Mouse (Mus musculus) stomach, postnatal 0 days (tissue): ENCODE results near the gene Zfp365. TPM values are rescaled to one million over a fixed set of nuclear protein-coding genes. Genes with fewer than 3 reads are reported as not detected.

Experiments
- ATAC-seq: fragments of 200-750 bp; cut with Nextera tagmentation; 2 replicates; pipeline ENCODE4 v1.8.0; 2017; ENCODE audit not compliant: low FRiP score, low TSS enrichment
- DNase-seq: peaks from one replicate; pipeline ENCODE4 v3.0.0-alpha.2; 2016; ENCODE audit warnings: low spot score
- H3K27ac ChIP-seq: fragments of 300-500 bp; sonication (generic); replicated peaks from 2 replicates; pipeline ENCODE4 v1.5.1; 2014; ENCODE audit warnings: mild to moderate bottlenecking, control low read depth
- H3K27me3 ChIP-seq: fragments of 300-500 bp; sonication (generic); 2 replicates; pipeline ENCODE4 v1.6.1; 2014; ENCODE audit warnings: low read length; ENCODE audit not compliant: control insufficient read depth, insufficient read depth
- H3K36me3 ChIP-seq: fragments of 300-500 bp; sonication (generic); 2 replicates; pipeline ENCODE4 v1.6.1; 2014; ENCODE audit warnings: low read length, mixed read lengths; ENCODE audit not compliant: control insufficient read depth, insufficient read depth
- H3K4me1 ChIP-seq: fragments of 300-500 bp; sonication (generic); replicated peaks from 2 replicates; pipeline ENCODE4 v1.6.1; 2014; ENCODE audit warnings: antibody characterized with exemption; ENCODE audit not compliant: control insufficient read depth, insufficient read depth
- H3K4me2 ChIP-seq: fragments of 300-500 bp; sonication (generic); replicated peaks from 2 replicates; pipeline ENCODE4 v1.6.1; 2014; ENCODE audit warnings: low read depth, mild to moderate bottlenecking, control low read depth, moderate library complexity
- H3K4me3 ChIP-seq: fragments of 300-500 bp; sonication (generic); 2 replicates; pipeline ENCODE4 v1.5.1; 2014; ENCODE audit warnings: low read depth, low read length, control low read depth
- H3K9ac ChIP-seq: fragments of 300-500 bp; sonication (generic); 2 replicates; pipeline ENCODE4 v1.6.1; 2014; ENCODE audit warnings: mild to moderate bottlenecking, low read length, control low read depth, mixed read lengths
- H3K9me3 ChIP-seq: fragments of 300-500 bp; sonication (generic); 2 replicates; pipeline ENCODE4 v1.6.1; 2016; ENCODE audit warnings: low read length; ENCODE audit not compliant: control insufficient read depth
- CTCF ChIP-seq: IDR thresholded peaks from 2 replicates; pipeline ENCODE4 v1.5.1; 2016; ENCODE audit warnings: antibody characterized with exemption, low read depth, mild to moderate bottlenecking, moderate library complexity
- EP300 ChIP-seq: optimal IDR thresholded peaks from 2 replicates; pipeline ENCODE3; 2016; ENCODE audit warnings: antibody characterized with exemption
- WGBS: fragments of 180-500 bp; shearing (Covaris S2); extraction: QIAGEN DNeasy Blood & Tissue Kit; methylation state at CpG from one replicate; pipeline ENCODE4 v1.1.7; 2014; 5-methylcytosine and 5-hydroxymethylcytosine counted together
- polyA plus RNA-seq: library from polyadenylated mRNA; unstranded; fragments of >200 nt; fragmentation: Nextera tagmentation; extraction: Ambion mirVana; gene quantifications from 2 replicates; pipeline ENCODE4 v1.2.1, GENCODE M21; 2015

The Zfp365 gene
- polyA plus RNA-seq, 1 experiment from 2014 or later: 0.57 TPM

GRCm38 (mm10) chr10:67939546-67939945 is 27.1 kb upstream of the Zfp365 start:
- Histone ChIP-seq H3K4me2 (no peak overlapping the region), H3K27me3 (no peaks in the 10 kb centered on the region), H3K27ac (no peak overlapping the region), H3K4me3 (no peak overlapping the region), H3K36me3 (no peaks in the 10 kb centered on the region), H3K4me1 (no peaks in the 10 kb centered on the region), H3K9ac (no peak overlapping the region), H3K9me3 (no peaks in the 10 kb centered on the region)
- ATAC-seq (no peak), DNase-seq (no peak)
- WGBS: 69% methylated on average over 12 of the region's 12 CpGs
- TF ChIP-seq EP300: no peak
- TF ChIP-seq CTCF: no peak

- 70% methylated on average over 5 of the region's 5 CpGs for WGBS
- H3K9ac ChIP-seq: no peak overlapping the region
Observed at GRCm38 (mm10) chr10:67937775-67938174, 25.3 kb upstream of the Zfp365 start.

GRCm38 (mm10) chr10:67936944-67937343 is 24.5 kb upstream of the Zfp365 start:
- H3K9ac ChIP-seq: no peak overlapping the region
- no peaks in the 10 kb centered on the region for H3K27me3 ChIP-seq
- H3K4me3 ChIP-seq: no peak overlapping the region
- DNase-seq (no peak), ATAC-seq (no peak)
- TF ChIP-seq EP300: no peak
- no peak for TF ChIP-seq CTCF
- no peak overlapping the region for H3K27ac ChIP-seq
- no peaks in the 10 kb centered on the region for H3K4me1 ChIP-seq
- WGBS: 47% methylated on average over 4 of the region's 4 CpGs
- H3K36me3 ChIP-seq: no peaks in the 10 kb centered on the region
- no peak overlapping the region for H3K4me2 ChIP-seq
- H3K9me3 ChIP-seq: no peaks in the 10 kb centered on the region

More at GRCm38 (mm10) chr10:67937775-67938174, 25.3 kb upstream of the Zfp365 start:
- no peaks in the 10 kb centered on the region for H3K9me3 ChIP-seq
- no peak overlapping the region for H3K4me2 ChIP-seq
- ATAC-seq (no peak), DNase-seq (no peak)
- no peaks in the 10 kb centered on the region for H3K4me1 ChIP-seq
- H3K4me3 ChIP-seq: no peak overlapping the region
- TF ChIP-seq EP300 (no peak), CTCF (no peak)
- H3K36me3 ChIP-seq: no peaks in the 10 kb centered on the region
- no peak overlapping the region for H3K27ac ChIP-seq
- no peaks in the 10 kb centered on the region for H3K27me3 ChIP-seq

- no peak overlapping the region for H3K27ac ChIP-seq
- no peaks in the 10 kb centered on the region for H3K27me3 ChIP-seq
- no peak overlapping the region for H3K4me2 ChIP-seq
- TF ChIP-seq CTCF (no peak), EP300 (no peak)
- no peaks in the 10 kb centered on the region for H3K36me3 ChIP-seq
- WGBS: 84% methylated on average over 11 of the region's 11 CpGs
- H3K9me3 ChIP-seq: no peaks in the 10 kb centered on the region
- H3K4me1 ChIP-seq: no peaks in the 10 kb centered on the region
- no peak for DNase-seq
- ATAC-seq: no peak
- H3K4me3 ChIP-seq: no peak overlapping the region
- H3K9ac ChIP-seq: no peak overlapping the region
Observed at GRCm38 (mm10) chr10:67932780-67933179, 20.3 kb upstream of the Zfp365 start.

GRCm38 (mm10) chr10:67931328-67931727 is 18.9 kb upstream of the Zfp365 start:
- no peaks in the 10 kb centered on the region for H3K27me3 ChIP-seq
- DNase-seq (no peak), ATAC-seq (no peak)
- H3K4me3 ChIP-seq: no peak overlapping the region
- 82% methylated on average over 4 of the region's 4 CpGs for WGBS
- no peaks in the 10 kb centered on the region for H3K36me3 ChIP-seq
- no peaks in the 10 kb centered on the region for H3K9me3 ChIP-seq
- no peaks in the 10 kb centered on the region for H3K4me1 ChIP-seq
- H3K27ac ChIP-seq: no peak overlapping the region
- no peak; the same call in 1 of the 2 replicates for TF ChIP-seq CTCF
- no peak for TF ChIP-seq EP300
- no peak overlapping the region for H3K4me2 ChIP-seq
- no peak overlapping the region for H3K9ac ChIP-seq

GRCm38 (mm10) chr10:67928584-67928983 is 16.1 kb upstream of the Zfp365 start:
- H3K9me3 ChIP-seq: 0 out of 2 replicates have a peak, but pooled peaks cover 4% of the 10 kb centered on the region
- no peaks in the 10 kb centered on the region for H3K36me3 ChIP-seq
- no peaks in the 10 kb centered on the region for H3K4me1 ChIP-seq
- no peak overlapping the region for H3K27ac ChIP-seq
- no peaks in the 10 kb centered on the region for H3K27me3 ChIP-seq
- no peak overlapping the region for H3K4me3 ChIP-seq
- ATAC-seq (no peak), DNase-seq (no peak)
- TF ChIP-seq EP300 (no peak), CTCF (no peak)
- no peak overlapping the region for H3K9ac ChIP-seq
- no peak overlapping the region for H3K4me2 ChIP-seq
- WGBS: 87% methylated on average over 7 of the region's 7 CpGs
